Comparison of ENCODE assay signal across 7 mouse cellular contexts in the genomic region with DNA sequence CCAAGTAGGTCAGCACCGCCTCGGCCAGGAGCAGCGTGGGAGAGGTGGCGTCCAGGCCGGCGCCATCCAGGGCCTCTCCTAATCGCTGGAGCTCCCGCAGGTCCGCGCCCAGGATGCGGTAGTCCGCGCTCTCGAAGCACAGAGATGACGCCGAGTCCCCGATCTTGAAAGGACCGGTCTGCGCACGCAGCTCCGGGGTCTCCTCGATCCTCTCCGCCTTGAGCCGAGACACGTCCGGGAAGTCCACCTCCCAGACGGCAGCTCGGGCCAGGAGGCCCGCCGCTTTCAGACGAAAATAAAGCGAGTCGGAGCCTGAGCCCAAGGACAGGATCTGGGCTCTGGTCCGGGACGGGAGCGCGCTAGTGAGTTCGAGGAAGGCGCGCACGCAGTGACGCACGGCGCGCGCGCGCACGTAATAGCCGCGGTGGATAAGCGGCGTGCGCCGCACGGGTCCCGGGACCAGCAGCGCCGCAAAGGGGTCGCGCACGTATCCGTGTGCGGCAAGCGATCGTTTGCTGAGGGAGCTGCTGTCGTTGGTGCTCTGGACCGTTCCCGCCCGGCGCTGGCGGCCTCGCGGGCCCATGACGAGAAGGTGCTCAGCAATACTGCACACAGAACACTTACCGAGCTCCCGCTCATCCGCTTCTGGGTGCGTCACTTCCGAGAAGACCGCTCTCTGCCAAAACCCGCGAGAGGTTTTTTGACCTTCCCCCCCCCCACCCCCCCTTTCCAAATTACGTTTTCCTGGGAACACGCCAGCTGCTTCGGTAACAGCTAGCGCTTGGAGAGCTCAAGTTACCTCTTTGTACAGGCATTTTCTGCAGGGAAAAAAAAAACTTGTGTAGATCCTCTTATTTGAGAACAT. TPM values are rescaled to one million over a fixed set of nuclear protein-coding genes. Genes with fewer than 3 reads are reported as not detected.
DNase-seq lines count a peak whose midpoint lies in the region; ATAC-seq and TF ChIP-seq lines count a peak whose summit lies in the region.

A gene (plus strand): TSS at position 411 of the 865 bp plus-strand sequence.
A gene (minus strand): TSS at position 636 of the 865 bp plus-strand sequence.

- WGBS in intestine, postnatal 0 days = under 1% methylated on average over 87 of the region's 87 CpGs
- under 1% methylated on average over 86 of the region's 87 CpGs for WGBS in midbrain, embryonic 12.5 days
- WGBS in small intestine, adult 2 months = under 1% methylated on average over 87 of the region's 87 CpGs

- H3K9me3 ChIP-seq in intestine, postnatal 0 days (ENCODE audit: control insufficient read depth) = no peaks in the 10 kb centered on the region
- H3K9me3 ChIP-seq in midbrain, embryonic 12.5 days = no peaks in the 10 kb centered on the region

- TF ChIP-seq POLR2A in small intestine, adult 2 months (IDR thresholded peaks at IDR 0.05; ENCODE audit: low read depth, low read length) = peak; percentile 66; the same call in 1 of the 2 replicates

- no peak; the same call in 1 of the 2 replicates for TF ChIP-seq CTCF in intestine, postnatal 0 days (IDR thresholded peaks at IDR 0.05; ENCODE audit: low read depth)
- no peak for TF ChIP-seq CTCF in small intestine, adult 2 months (IDR thresholded peaks at IDR 0.05; ENCODE audit: extremely low read depth, insufficient read length, insufficient replicate concordance, low read depth, low read length)

- peak within 1 kb of the TSS; percentile 95 for H3K27ac ChIP-seq in intestine, postnatal 0 days (ENCODE audit: low read depth, low read length)
- H3K27ac ChIP-seq in midbrain, embryonic 12.5 days (replicated peaks) = peak within 1 kb of the TSS; percentile 97
- peak within 1 kb of the TSS; percentile 90 for H3K27ac ChIP-seq in small intestine, adult 2 months (ENCODE audit: insufficient read depth, low read depth, low read length)

- H3K4me1 ChIP-seq in intestine, postnatal 0 days (replicated peaks; ENCODE audit: control insufficient read depth, insufficient read depth, low read length) = no peaks in the 10 kb centered on the region
- H3K4me1 ChIP-seq in midbrain, embryonic 12.5 days = peaks cover 28% of the 10 kb centered on the region
- H3K4me1 ChIP-seq in small intestine, adult 2 months (ENCODE audit: control insufficient read depth, insufficient read depth, insufficient read length, low read length) = peaks cover 10% of the 10 kb centered on the region; the same call in 1 of the 2 replicates

- peak; percentile 93 for ATAC-seq in intestine, postnatal 0 days
- ATAC-seq in midbrain, embryonic 12.5 days (ENCODE audit: low FRiP score, low read depth) = peak; percentile 96

- peak; percentile 87 for DNase-seq in adrenal gland, adult 8-10 months
- DNase-seq in embryo, embryonic 9.5 days (ENCODE audit: extremely low spot score) = peak; percentile 94
- DNase-seq in gonadal fat pad, adult 2 months (ENCODE audit: low read depth) = peak; percentile 61
- DNase-seq in left cerebral cortex, postnatal 4 days = peak; percentile 90

- H3K27me3 ChIP-seq in intestine, postnatal 0 days (replicated peaks; ENCODE audit: control insufficient read depth, insufficient read depth, low read length) = no peaks in the 10 kb centered on the region
- H3K27me3 ChIP-seq in midbrain, embryonic 12.5 days = no peaks in the 10 kb centered on the region
- no peaks in the 10 kb centered on the region for H3K27me3 ChIP-seq in small intestine, adult 2 months (ENCODE audit: control insufficient read depth, insufficient read depth, low read length)

- H3K36me3 ChIP-seq in intestine, postnatal 0 days (ENCODE audit: control insufficient read depth, insufficient read depth) = peaks cover 7% of the 10 kb centered on the region; the same call in 1 of the 2 replicates
- H3K36me3 ChIP-seq in midbrain, embryonic 12.5 days = peaks cover 28% of the 10 kb centered on the region; the same call in 1 of the 2 replicates
- H3K36me3 ChIP-seq in small intestine, adult 2 months (ENCODE audit: control insufficient read depth, insufficient read depth, low read length) = 0 out of 2 replicates have a peak, but pooled peaks cover 2% of the 10 kb centered on the region

- intact Hi-C loops in left cerebral cortex, postnatal 4 days (cut with DNase I) = no loop called here

- peak within 1 kb of the TSS; percentile 86 for H3K9ac ChIP-seq in intestine, postnatal 0 days (ENCODE audit: low read depth, low read length)
- H3K9ac ChIP-seq in midbrain, embryonic 12.5 days (replicated peaks) = peak within 1 kb of the TSS; percentile 92

- H3K4me3 ChIP-seq in intestine, postnatal 0 days (ENCODE audit: low read depth, low read length) = peak within 1 kb of the TSS; percentile 81
- peak within 1 kb of the TSS; percentile 53 for H3K4me3 ChIP-seq in midbrain, embryonic 12.5 days
- H3K4me3 ChIP-seq in small intestine, adult 2 months (ENCODE audit: low read depth, low read length) = peak within 1 kb of the TSS; percentile 92

- H3K4me2 ChIP-seq in intestine, postnatal 0 days (replicated peaks; ENCODE audit: low read depth) = peak within 1 kb of the TSS; percentile 94
- H3K4me2 ChIP-seq in midbrain, embryonic 12.5 days (replicated peaks) = peak within 1 kb of the TSS; percentile 87

RNA-seq across cellular contexts. Expression of the first gene that starts in this region (rescaled TPM):
- total RNA-seq in adrenal gland, adult 8-10 months (2022) = 10 to 100 TPM; 20.0 to 26.3 (median 25.4) TPM
- 5.7 and 5.8 TPM in 2 replicates for polyA plus RNA-seq in gonadal fat pad, adult 2 months (2012; rRNA removed)
- polyA plus RNA-seq in intestine, postnatal 0 days (2015; fragmentation: Nextera tagmentation; extraction: Ambion mirVana) = 7.1 and 8.2 TPM in 2 replicates
- total RNA-seq in left cerebral cortex, postnatal 4 days (2021) = 10 to 100 TPM; 16.1 to 16.8 TPM
- polyA plus RNA-seq in midbrain, embryonic 12.5 days (2016; fragmentation: Nextera tagmentation; extraction: Ambion mirVana) = 29.7 and 34.4 TPM in 2 replicates
- 0.38 and 1.3 TPM in 2 replicates for polyA plus RNA-seq in small intestine, adult 2 months (2012; rRNA removed)

RNA-seq across cellular contexts. Expression of the second gene that starts in this region (rescaled TPM):
- 10 to 100 TPM in 3 of 4 experiments, 1 to 10 TPM in 1; 9.3 to 11.4 (median 11.2) TPM for total RNA-seq in adrenal gland, adult 8-10 months (2022)
- polyA plus RNA-seq in gonadal fat pad, adult 2 months (2012; rRNA removed) = 9.4 and 10.3 TPM in 2 replicates
- 14.3 and 14.8 TPM in 2 replicates for polyA plus RNA-seq in intestine, postnatal 0 days (2015; fragmentation: Nextera tagmentation; extraction: Ambion mirVana)
- total RNA-seq in left cerebral cortex, postnatal 4 days (2021) = 1 to 10 TPM; 9.2 to 9.4 TPM
- 21.2 and 24.2 TPM in 2 replicates for polyA plus RNA-seq in midbrain, embryonic 12.5 days (2016; fragmentation: Nextera tagmentation; extraction: Ambion mirVana)
- polyA plus RNA-seq in small intestine, adult 2 months (2012; rRNA removed) = 5.5 and 7.9 TPM in 2 replicates

Comparison
In these comparisons a context has a peak if more than half of its experiments do, and no peak if none do; other contexts are left out.
1. Peak in every context shown above with its lines: DNase-seq, ATAC-seq, H3K4me3 ChIP-seq and H3K27ac ChIP-seq.